Mouse (Mus musculus) monocyte, adult 5-6 weeks (primary cell): ENCODE measurements at regions not wholly inside any gene's neighbourhood (a gene's known extent, or its start where the extent isn't known, plus 50 kb on each side); places are given as distances from the start of the nearest gene placed in this dataset.
A peak's percentile ranks its signal among the peaks of the same experiment; 100 is the strongest.

ENCODE experiments used
- ATAC-seq: fragments of 153-309, 156-312 bp; replicated peaks from 2 replicates; pipeline ENCODE4 v1.8.0; 2017; ENCODE audit warnings: mild to moderate bottlenecking; ENCODE audit not compliant: low TSS enrichment, insufficient number of reproducible peaks, severe bottlenecking, poor library complexity, low FRiP score

DNA sequence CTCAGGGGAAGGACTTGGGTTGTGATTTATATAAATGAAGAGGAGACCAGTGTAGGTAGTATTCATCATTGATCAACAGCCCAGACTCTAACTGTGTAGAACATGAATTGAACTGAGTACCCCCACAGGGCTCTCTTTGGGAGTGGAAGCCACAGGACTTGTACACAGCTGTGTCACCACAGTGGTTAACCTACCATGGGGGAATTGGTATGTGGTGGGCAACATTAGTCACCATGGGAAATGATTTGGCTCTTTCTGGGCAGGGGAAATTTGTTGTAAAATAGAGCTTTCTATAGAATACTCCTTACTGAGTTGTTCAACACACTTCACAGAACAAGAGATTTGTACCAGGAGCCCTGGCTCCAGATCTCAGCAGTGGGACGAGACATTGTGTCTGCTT is 87.3 kb upstream of the Prdm1 start:
- ATAC-seq, result no peak

DNA sequence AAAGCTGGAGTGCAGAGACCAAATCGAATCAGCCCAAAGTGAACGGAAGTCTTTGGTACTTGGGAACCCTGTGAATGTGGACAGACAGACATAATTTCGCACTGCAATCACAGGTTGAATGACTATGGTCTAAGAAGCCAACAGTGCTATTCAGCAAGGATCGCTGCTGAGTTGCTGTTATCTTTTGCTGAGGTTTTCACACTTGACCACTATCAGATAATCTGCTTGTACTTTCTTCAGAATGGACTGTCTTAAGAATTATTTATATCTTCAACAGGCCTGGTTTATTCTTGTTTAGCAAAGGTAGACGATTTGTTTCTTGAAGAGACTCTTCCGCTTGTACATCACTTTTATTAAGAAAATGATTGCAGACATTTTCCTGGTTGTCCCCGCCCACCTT is 84.3 kb upstream of the Prdm1 start:
- ATAC-seq, result no peak

DNA sequence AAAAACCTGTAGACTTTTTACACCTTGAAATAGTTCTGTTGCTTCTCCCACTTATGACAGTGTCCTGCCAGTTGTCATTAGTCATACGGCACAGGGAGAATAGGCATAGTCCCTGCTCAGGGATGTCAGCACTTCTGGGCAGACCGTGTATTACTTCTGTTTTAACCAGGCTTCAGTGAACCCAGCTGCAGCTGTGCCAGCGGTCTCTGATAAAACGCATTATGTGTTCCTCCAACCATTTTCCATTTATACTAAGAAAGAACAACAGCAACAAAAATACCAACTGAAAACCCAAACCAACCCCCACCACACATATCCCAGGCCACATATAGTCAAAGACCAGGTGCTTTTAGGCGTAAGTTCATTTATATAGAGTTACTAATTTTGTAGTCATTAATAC is 83.1 kb upstream of the Prdm1 start:
- no peak for ATAC-seq

DNA sequence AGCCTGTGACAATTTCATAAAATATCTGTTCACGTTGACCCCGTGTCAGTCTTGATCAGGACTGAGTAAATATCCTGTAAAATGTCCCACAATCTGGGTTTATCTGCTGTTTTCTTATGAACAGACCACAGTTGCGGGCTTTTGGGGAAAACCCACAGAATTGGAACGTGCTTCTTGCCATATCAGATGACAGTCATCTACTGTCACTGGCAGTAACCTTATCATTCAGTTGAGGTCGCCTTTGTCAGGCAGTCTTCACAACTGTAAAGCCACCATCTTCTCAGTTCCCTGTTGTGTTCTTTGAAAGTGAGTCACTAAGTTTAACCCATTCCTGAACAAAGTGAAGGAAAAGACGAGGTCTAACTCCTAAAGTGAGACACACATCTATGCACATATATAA is 80.9 kb upstream of the Prdm1 start:
- no peak for ATAC-seq

DNA sequence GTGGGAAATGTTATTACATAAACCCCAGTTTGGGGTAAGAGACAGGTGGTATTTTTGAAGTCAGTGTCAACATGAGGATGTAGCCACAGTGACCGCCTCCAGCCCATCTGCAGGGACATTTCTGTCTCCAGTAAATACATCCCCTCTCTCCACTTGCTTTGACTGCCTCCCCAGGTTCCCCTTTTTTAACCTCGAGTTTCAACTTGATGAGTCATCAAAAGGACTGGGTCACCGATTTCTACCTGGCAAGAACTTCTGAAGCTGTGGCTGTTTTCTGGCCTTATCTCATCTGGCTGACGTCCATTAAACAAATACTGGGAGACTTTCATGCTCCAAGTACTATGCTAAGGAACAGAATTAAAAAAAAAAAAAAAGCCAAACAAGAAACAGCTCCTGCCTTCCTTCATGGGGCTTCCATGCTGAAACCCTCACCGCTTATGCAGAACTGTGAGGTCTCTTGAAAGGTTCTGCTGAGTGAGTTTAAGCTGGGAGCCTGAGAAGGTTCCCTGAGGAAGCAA is 79.1 kb upstream of the Prdm1 start:
- ATAC-seq, result peak; percentile 74

DNA sequence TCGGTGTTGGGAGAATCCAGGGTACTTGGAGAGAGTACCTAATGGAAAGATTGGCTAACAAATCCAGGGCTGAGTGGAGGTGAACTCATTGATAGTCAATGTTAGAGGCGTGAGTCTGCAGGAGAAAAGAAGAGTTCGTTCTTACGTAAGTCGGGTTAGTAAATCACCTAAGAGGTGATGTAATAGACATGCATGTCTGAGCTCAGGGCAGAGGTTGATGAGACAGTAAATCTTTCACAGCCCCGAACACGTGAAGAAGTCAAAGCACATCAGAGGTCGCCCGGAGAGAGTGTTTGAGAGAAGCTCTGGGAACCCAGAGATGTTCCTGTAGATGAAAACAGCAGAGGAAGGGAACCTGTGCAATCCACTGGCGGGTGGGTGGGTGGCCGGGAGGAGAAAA is 76.2 kb upstream of the Prdm1 start:
- ATAC-seq, result no peak

DNA sequence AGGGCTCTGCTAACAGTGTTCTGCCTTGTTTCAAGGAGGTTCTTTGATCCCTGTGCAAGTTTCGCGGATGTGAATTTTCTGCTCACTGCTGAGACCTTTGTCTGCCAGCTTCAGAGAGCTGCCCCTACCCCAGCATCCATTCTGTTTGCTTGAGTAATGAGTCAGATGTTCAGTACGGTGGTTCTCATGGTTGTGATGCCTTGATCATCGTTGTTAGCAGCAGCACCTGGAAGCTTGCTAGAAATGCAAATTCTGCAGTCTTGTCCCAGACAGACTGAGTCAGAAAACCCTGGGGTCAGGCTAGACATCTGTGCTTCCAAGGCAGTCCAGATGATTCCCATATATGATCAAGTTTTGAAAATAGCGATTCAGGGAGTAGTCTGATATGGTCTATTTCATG is 75.2 kb upstream of the Prdm1 start:
- no peak for ATAC-seq

DNA sequence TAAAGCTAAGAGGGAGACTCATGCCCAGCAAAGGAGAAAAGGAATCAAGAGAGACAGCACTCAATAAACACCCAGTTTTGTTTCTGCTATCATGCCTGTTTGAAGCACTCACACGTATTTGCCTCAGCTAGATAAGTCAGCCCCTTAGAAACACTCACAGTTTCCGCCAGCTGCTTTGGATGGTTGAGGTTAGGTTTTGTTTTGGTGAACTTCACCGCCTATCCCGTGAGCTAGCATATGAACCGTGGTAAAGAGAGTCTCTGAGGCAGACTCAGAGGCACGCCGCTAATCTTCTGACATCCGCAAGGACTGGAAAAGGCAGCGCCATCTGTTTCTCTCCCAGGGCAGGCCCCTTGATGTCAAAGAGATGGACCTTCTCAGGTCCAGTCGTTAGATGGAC is 73.2 kb upstream of the Prdm1 start:
- no peak for ATAC-seq

DNA sequence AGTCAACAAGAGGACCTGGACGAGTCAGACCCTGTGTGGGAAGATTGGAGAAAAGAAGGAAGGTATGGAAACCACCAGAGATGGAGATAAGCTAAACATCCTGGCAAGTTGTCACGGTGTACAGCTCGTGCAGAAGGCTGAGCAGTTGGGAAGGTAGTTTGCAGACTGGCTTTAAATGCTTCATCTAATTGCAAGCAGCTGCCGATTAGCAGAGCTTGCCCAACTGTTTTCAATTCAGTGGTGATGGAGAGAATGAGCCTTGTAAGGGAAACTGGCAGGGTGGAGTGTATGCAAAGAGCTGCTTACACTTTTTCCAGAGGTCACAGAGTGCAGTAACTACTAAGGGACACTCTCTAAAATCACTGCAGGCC is 71.6 kb upstream of the Prdm1 start:
- no peak for ATAC-seq

DNA sequence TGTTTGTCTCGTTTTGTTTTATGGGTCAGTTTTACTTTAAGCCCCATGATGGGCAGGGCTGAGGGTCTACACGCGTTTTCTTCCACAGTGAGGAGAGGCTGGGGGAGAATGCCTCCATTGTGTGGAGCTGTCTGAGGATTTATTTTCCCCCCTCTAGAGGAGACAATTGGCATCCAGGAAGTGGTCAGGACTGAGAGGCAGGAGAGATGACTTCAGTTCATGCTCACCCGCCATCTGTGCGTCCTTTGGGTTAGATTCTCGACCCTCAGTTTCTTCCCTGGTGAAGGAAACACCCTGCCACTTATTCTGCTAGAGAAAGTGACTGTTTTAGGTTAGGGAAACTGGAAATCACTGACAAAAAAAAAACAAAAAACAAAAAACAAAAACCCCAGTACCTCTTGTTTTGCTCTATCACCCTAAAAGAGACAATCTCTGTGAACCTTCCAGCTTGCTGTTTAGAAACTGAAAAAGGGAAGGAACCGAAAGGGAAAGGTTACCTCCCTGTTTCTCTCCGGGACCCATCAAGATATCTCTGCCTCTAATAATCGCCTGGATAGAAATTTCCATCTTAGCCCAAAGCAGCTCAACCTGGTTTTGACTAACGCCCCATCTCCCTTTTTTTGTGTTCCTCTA is 71.1 kb upstream of the Prdm1 start:
- peak; percentile 53; the same call in 1 of the 2 replicates for ATAC-seq

DNA sequence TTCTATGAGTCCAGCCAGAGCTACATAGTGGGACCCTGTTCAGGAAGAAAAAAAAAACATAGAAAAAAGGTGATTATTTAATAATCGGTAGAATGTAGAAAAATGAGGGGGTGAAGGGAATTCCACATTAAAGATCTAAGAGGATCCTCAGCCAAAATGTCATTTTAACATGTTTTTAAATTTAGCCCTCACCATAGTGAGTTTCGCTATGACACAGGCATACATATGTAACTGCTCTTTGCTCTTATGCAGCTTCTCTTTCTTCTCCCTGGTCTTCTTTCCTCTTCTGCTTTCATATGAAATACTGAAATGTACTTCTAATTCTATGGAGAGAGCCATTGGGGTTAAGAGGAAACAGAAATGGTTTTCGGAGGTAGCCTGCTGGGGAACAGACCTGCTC is 70.3 kb upstream of the Prdm1 start:
- ATAC-seq, result peak; percentile 27

DNA sequence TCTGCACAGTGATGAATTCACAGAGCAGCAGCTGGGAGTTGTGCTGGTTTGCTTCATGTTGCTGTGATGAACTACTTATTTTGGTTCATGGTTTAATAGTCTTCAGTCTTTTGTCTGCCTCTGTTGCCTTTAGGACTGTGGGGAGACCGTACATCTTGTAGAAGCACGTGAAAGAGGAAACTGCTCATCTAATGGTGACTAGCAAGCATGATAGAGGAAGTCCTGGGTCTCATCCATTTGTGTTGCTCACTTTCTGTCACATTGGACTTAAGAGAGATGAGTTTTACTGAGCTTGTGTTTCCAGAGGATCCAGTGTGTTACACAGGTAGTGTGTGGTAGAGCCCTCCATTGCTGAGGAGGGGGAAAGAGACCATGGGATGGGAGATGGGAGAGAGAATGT is 67.6 kb upstream of the Prdm1 start:
- peak; percentile 72 for ATAC-seq

DNA sequence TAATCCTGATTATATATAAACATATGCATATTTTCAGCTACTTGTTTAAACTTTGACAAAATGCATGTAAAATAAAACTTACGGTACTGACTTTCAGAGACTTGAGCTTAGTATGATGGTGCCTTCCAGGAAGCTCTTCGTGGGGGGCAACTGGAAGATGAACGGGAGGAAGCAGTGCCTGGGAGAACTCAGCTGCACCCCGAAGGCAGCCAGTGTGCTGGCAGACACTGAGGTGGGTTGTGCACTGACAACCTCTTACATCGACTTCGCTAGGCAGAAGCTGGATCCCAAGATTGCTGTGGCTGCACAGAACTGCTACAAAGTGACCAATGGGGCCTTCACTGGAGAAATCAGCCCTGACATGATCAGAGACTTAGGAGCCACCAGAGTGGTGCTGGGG is 61.5 kb upstream of the Prdm1 start:
- 0 out of 2 replicates have a peak, but pooled peaks have one; percentile 8 for ATAC-seq

DNA sequence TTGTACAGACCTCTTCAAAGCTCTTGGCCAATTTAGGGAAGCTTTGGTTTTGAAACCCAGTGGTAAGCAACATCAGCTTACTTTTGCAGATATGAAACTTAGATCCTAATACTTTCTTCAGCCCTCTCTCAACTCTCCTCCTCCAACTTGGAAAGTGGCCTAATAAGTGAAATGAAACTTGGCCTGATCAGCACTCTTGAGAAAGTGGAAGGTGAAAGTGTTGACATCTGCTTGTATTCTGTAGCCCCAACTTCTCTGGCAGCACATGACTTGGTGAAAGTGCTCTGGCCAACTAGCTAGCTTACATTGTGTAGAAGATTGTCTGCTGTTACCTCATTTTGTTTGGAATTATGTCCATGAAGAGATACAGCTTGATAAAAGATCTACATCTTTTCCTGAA is 61.1 kb upstream of the Prdm1 start:
- peak; percentile 98 for ATAC-seq

DNA sequence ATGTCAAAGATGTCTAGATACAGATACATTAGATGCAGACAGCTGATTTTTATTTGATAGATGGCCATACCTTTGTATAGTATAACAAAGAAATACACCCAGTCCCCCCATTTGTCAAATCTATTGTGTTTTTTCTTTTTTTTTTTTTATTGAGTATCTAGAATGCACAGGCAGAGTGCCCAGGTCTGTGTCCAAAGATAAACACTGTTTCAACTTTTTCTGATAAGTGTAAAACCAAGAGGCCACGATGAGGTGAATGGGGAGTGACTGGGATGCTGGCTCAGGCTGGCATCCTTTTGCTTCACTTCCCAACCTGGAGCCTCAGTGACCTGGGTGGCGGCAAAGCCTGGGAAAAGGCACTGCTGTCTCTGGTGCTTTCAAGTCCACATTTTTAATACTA is 54.4 kb upstream of the Prdm1 start:
- ATAC-seq, result no peak
